ENCODE assay signal across 8 mouse cellular contexts in the genomic region with DNA sequence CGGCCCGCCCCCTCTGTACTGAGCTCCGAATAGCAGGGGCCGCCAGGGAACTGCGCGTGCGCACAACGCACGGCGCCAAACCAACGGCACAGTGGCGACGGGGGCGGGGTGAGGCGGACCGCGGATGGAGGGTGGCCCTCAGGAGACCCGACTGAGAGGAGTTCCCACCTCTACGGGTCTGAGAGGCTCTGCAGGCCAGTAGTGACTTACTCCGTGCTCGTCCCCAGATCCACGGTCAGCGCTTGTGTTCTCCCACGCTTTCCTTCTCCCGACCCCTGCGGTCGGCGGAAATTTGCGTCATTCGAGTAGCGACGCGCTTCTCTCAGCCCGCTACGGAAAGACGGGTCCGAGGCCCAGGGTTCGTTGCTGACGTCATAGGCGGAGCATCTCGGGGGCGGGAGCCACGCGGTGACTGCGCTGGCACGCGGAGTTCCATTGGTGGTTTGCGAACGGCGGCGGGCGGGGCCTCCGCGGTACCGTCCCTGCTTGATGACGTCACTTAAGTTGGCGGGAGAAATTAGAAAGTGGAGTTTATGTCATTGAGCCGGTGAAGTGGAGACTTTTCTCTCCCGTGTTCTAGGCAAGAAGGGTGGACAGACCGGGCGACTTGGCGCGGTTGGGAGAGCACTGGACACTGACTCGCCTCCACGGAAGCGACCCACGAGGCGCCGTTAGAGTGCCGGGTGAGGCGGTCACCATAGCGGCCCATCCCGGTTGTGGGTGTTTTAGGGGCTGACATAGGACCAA. TPM values are rescaled to one million over a fixed set of nuclear protein-coding genes. Genes with fewer than 3 reads are reported as not detected.
DNase-seq lines count a peak whose midpoint lies in the region; ATAC-seq and TF ChIP-seq lines count a peak whose summit lies in the region.

A gene (minus strand): TSS at position 377 of the 747 bp plus-strand sequence.
A gene (plus strand): TSS at position 517 of the 747 bp plus-strand sequence.

- H3K36me3 ChIP-seq in MEL (ENCODE audit: control insufficient read depth in 1 of 2, insufficient read depth in 2 of 2, low read length in 2 of 2) = peaks cover 5 to 13% of the 10 kb centered on the region in 2 experiments
- no peaks in the 10 kb centered on the region for H3K36me3 ChIP-seq in forebrain, postnatal 0 days (ENCODE audit: insufficient read depth)
- peaks cover 15% of the 10 kb centered on the region for H3K36me3 ChIP-seq in lung, embryonic 15.5 days

- H3K4me2 ChIP-seq in forebrain, postnatal 0 days (ENCODE audit: low read depth) = peak within 1 kb of the TSS; percentile 71
- peak within 1 kb of the TSS; percentile 59 for H3K4me2 ChIP-seq in lung, embryonic 15.5 days

- 1% methylated on average over 73 of the region's 73 CpGs for WGBS in cerebellum, adult 2 months
- under 1% methylated on average over 72 of the region's 73 CpGs for WGBS in forebrain, postnatal 0 days
- under 1% methylated on average over 71 of the region's 73 CpGs for WGBS in lung, embryonic 15.5 days

- H3K27ac ChIP-seq in MEL (ENCODE audit: control insufficient read depth, low read depth, low read length) = peak within 1 kb of the TSS; percentile 91
- peak within 1 kb of the TSS; percentile 89 for H3K27ac ChIP-seq in cerebellum, adult 2 months (ENCODE audit: insufficient read depth, low read length)
- peak within 1 kb of the TSS; percentile 94 for H3K27ac ChIP-seq in forebrain, postnatal 0 days (ENCODE audit: low read depth, low read length)
- peak within 1 kb of the TSS; percentile 95 for H3K27ac ChIP-seq in lung, embryonic 15.5 days

- peak within 1 kb of the TSS; percentile 79 to 90 for H3K4me3 ChIP-seq in MEL (ENCODE audit: control insufficient read depth in 1 of 2, insufficient read depth in 1 of 2, low read depth in 2 of 2, low read length in 2 of 2)
- H3K4me3 ChIP-seq in cerebellum, adult 2 months (replicated peaks; ENCODE audit: insufficient read depth, low read depth, low read length) = peak within 1 kb of the TSS; percentile 82
- H3K4me3 ChIP-seq in forebrain, postnatal 0 days (ENCODE audit: low read depth, low read length) = peak within 1 kb of the TSS; percentile 87
- H3K4me3 ChIP-seq in lung, embryonic 15.5 days = peak within 1 kb of the TSS; percentile 71

- DNase-seq in MEL (ENCODE audit: low read depth, low spot score) = peak; percentile 99
- DNase-seq in cerebellum, adult 2 months = peak; percentile 99
- peak; percentile 100 for DNase-seq in forebrain, postnatal 0 days
- peak; percentile 99 for DNase-seq in heart, postnatal 4 days
- DNase-seq in layer of hippocampus, adult 8-10 months (ENCODE audit: low spot score in 2 of 2) = peak; percentile 99
- peak; percentile 98 for DNase-seq in ovary, adult 18-20 months (ENCODE audit: low spot score)
- peak; percentile 99 for DNase-seq in thymus, postnatal 0 days (ENCODE audit: low spot score)

- peak within 1 kb of the TSS; percentile 86 for H3K9ac ChIP-seq in MEL (ENCODE audit: control insufficient read depth, low read depth, low read length, poor library complexity, severe bottlenecking)
- peak within 1 kb of the TSS; percentile 72 for H3K9ac ChIP-seq in forebrain, postnatal 0 days
- H3K9ac ChIP-seq in lung, embryonic 15.5 days = peak within 1 kb of the TSS; percentile 55

- TF ChIP-seq RAD21 in MEL (IDR thresholded peaks at IDR 0.05; ENCODE audit: low read depth, low read length) = no peak

- no peaks in the 10 kb centered on the region for H3K9me3 ChIP-seq in MEL (replicated peaks; ENCODE audit: insufficient read depth, low read length)
- H3K9me3 ChIP-seq in forebrain, postnatal 0 days (ENCODE audit: low read length) = no peaks in the 10 kb centered on the region
- no peaks in the 10 kb centered on the region for H3K9me3 ChIP-seq in lung, embryonic 15.5 days

- peaks cover 0 to 2% of the 10 kb centered on the region in 2 experiments; a peak in 1 of 4 replicates for H3K4me1 ChIP-seq in MEL (ENCODE audit: control insufficient read depth in 1 of 2, insufficient read depth in 2 of 2, low read length in 2 of 2)
- H3K4me1 ChIP-seq in cerebellum, adult 2 months (ENCODE audit: control insufficient read depth, insufficient read depth, low read length) = no peaks in the 10 kb centered on the region; the same call in 1 of the 2 replicates
- no peaks in the 10 kb centered on the region for H3K4me1 ChIP-seq in forebrain, postnatal 0 days (ENCODE audit: insufficient read depth)
- H3K4me1 ChIP-seq in lung, embryonic 15.5 days = peaks cover 8% of the 10 kb centered on the region; the same call in 1 of the 2 replicates

- peak in 1 of 2 experiments; percentile 1; a peak in 1 of 4 replicates for TF ChIP-seq EP300 in MEL (IDR thresholded peaks at IDR 0.05; ENCODE audit: low read depth in 1 of 2, low read length in 2 of 2)

- TF ChIP-seq POLR2A in MEL (IDR thresholded peaks at IDR 0.05; ENCODE audit: control insufficient read depth in 1 of 2, insufficient read depth in 1 of 2, low read depth in 1 of 2, low read length in 2 of 2, poor library complexity in 1 of 2) = peak; percentile 45 to 85; a peak in 2 of 4 replicates
- peak; percentile 64; the same call in 1 of the 2 replicates for TF ChIP-seq POLR2A in cerebellum, adult 2 months (IDR thresholded peaks at IDR 0.05; ENCODE audit: borderline replicate concordance, insufficient read depth, low read length)

- peaks cover 25% of the 10 kb centered on the region for H3K79me2 ChIP-seq in MEL (ENCODE audit: control insufficient read depth, insufficient read depth, low read length, poor library complexity)

- peak; percentile 99 for ATAC-seq in forebrain, postnatal 0 days
- ATAC-seq in lung, embryonic 15.5 days (ENCODE audit: borderline replicate concordance, extremely low read depth, low FRiP score, low TSS enrichment) = peak; percentile 99

- no peaks in the 10 kb centered on the region for H3K27me3 ChIP-seq in MEL (ENCODE audit: control insufficient read depth in 1 of 2, insufficient read depth in 2 of 2, low read length in 2 of 2)
- H3K27me3 ChIP-seq in cerebellum, adult 2 months (ENCODE audit: control insufficient read depth, insufficient read depth, low read length) = no peaks in the 10 kb centered on the region
- H3K27me3 ChIP-seq in forebrain, postnatal 0 days (ENCODE audit: insufficient read depth, low read length) = no peaks in the 10 kb centered on the region
- no peaks in the 10 kb centered on the region for H3K27me3 ChIP-seq in lung, embryonic 15.5 days

- TF ChIP-seq CTCF in MEL (IDR thresholded peaks at IDR 0.05 in 2 of 3, conservative IDR thresholded peaks at IDR 0.05 in 1 of 3; ENCODE audit: control insufficient read depth in 1 of 3, insufficient read depth in 1 of 3, low read depth in 2 of 3, low read length in 3 of 3, poor library complexity in 1 of 3, severe bottlenecking in 1 of 3) = no peak
- TF ChIP-seq CTCF in cerebellum, adult 2 months (IDR thresholded peaks at IDR 0.05; ENCODE audit: borderline replicate concordance, insufficient read depth, low read depth, low read length) = no peak
- peak; percentile 36 for TF ChIP-seq CTCF in forebrain, postnatal 0 days (IDR thresholded peaks at IDR 0.05; ENCODE audit: low read depth)

TF ChIP-seq in MEL, 35 proteins besides CTCF, POLR2A, EP300 and RAD21 (continues in another document):
- TF ChIP-seq KAT2A (conservative IDR thresholded peaks at IDR 0.05; ENCODE audit: low read depth, low read length) = no peak; the same call in 1 of the 2 replicates
- peak; percentile 66 for TF ChIP-seq NELFE (IDR thresholded peaks at IDR 0.05; ENCODE audit: low read depth, low read length)
- TF ChIP-seq NRF1 (IDR thresholded peaks at IDR 0.05; ENCODE audit: insufficient read depth, low read depth, low read length, poor library complexity, severe bottlenecking) = peak; percentile 71
- peak; percentile 26; the same call in 1 of the 2 replicates for TF ChIP-seq POLR2AphosphoS2 (IDR thresholded peaks at IDR 0.05; ENCODE audit: low read length)
- TF ChIP-seq ELF1 (IDR thresholded peaks at IDR 0.05; ENCODE audit: low read depth, low read length) = peak; percentile 54
- peak; percentile 82 for TF ChIP-seq MYB (IDR thresholded peaks at IDR 0.05; ENCODE audit: low read depth, low read length)
- TF ChIP-seq ETS1 (IDR thresholded peaks at IDR 0.05; ENCODE audit: low read depth, low read length) = peak; percentile 40; the same call in 1 of the 2 replicates
- TF ChIP-seq MAX (IDR thresholded peaks at IDR 0.05; ENCODE audit: low read length) = peak; percentile 85
- TF ChIP-seq CHD1 (IDR thresholded peaks at IDR 0.05; ENCODE audit: low read depth, low read length) = no peak
- TF ChIP-seq MAFK (IDR thresholded peaks at IDR 0.05; ENCODE audit: borderline replicate concordance, low read depth, low read length) = no peak
- peak; percentile 20; the same call in 1 of the 2 replicates for TF ChIP-seq GABPA (IDR thresholded peaks at IDR 0.05; ENCODE audit: low read depth, low read length)
- peak; percentile 94; the same call in 1 of the 2 replicates for TF ChIP-seq E2F4 (IDR thresholded peaks at IDR 0.05; ENCODE audit: borderline replicate concordance, low read depth, low read length)
- TF ChIP-seq USF1 (IDR thresholded peaks at IDR 0.05; ENCODE audit: low read depth, low read length) = peak; percentile 25; the same call in 1 of the 2 replicates

RNA-seq across cellular contexts. Expression of the first gene that starts in this region (rescaled TPM):
- total RNA-seq in MEL (2012; rRNA removed) = 44.2 and 50.5 TPM in 2 replicates
- polyA plus RNA-seq in MEL (2012; ENCODE audit: insufficient read depth in 1 of 2, insufficient read length in 2 of 2, low read depth in 1 of 2, low replicate concordance in 2 of 2, missing spikeins in 1 of 2) = 100 to 1,000 TPM in 1 of 2 experiments, 10 to 100 TPM in 1; 61.3 to 252 TPM
- 14.3 and 14.8 TPM in 2 replicates for polyA plus RNA-seq in cerebellum, adult 2 months (2012; rRNA removed)
- total RNA-seq in forebrain, postnatal 0 days (2014; rRNA removed) = 23.9 and 27.1 TPM in 2 replicates
- polyA plus RNA-seq in forebrain, postnatal 0 days (2015; fragmentation: Nextera tagmentation; extraction: Ambion mirVana) = 27.7 and 32.1 TPM in 2 replicates
- 10 to 100 TPM; 45.7 to 47.6 TPM for total RNA-seq in heart, postnatal 4 days (2021)
- total RNA-seq in layer of hippocampus, adult 8-10 months (2022) = 10 to 100 TPM; 15.2 to 21.1 (median 18.0) TPM
- polyA plus RNA-seq in lung, embryonic 15.5 days (2015; fragmentation: Nextera tagmentation; extraction: Ambion mirVana) = 59.2 and 62.0 TPM in 2 replicates
- 58.7 and 59.8 TPM in 2 replicates for polyA plus RNA-seq in thymus, postnatal 0 days (2015; fragmentation: Nextera tagmentation; extraction: Ambion mirVana)

RNA-seq across cellular contexts. Expression of the second gene that starts in this region (rescaled TPM):
- 5.7 and 6.7 TPM in 2 replicates for total RNA-seq in MEL (2012; rRNA removed)
- polyA plus RNA-seq in MEL (2012; ENCODE audit: insufficient read depth in 1 of 2, insufficient read length in 2 of 2, low read depth in 1 of 2, low replicate concordance in 2 of 2, missing spikeins in 1 of 2) = 1 to 10 TPM in 1 of 2 experiments, not detected in 1; 8.2 TPM
- polyA plus RNA-seq in cerebellum, adult 2 months (2012; rRNA removed) = 6.4 and 7.4 TPM in 2 replicates
- total RNA-seq in forebrain, postnatal 0 days (2014; rRNA removed) = 1.8 and 3.8 TPM in 2 replicates
- polyA plus RNA-seq in forebrain, postnatal 0 days (2015; fragmentation: Nextera tagmentation; extraction: Ambion mirVana) = 0.70 and 1.3 TPM in 2 replicates
- total RNA-seq in heart, postnatal 4 days (2021) = 1 to 10 TPM; 8.6 to 9.1 TPM
- 1 to 10 TPM; 2.4 to 4.0 (median 2.7) TPM for total RNA-seq in layer of hippocampus, adult 8-10 months (2022)
- polyA plus RNA-seq in lung, embryonic 15.5 days (2015; fragmentation: Nextera tagmentation; extraction: Ambion mirVana) = 8.3 and 9.5 TPM in 2 replicates
- 4.5 and 4.9 TPM in 2 replicates for polyA plus RNA-seq in thymus, postnatal 0 days (2015; fragmentation: Nextera tagmentation; extraction: Ambion mirVana)

Comparison
In these comparisons a context has a peak if more than half of its experiments do, and no peak if none do; other contexts are left out.
1. Peak in every context shown above with its lines: DNase-seq, ATAC-seq, H3K4me3 ChIP-seq and H3K27ac ChIP-seq.